Mouse (Mus musculus) retina, postnatal 1 day (tissue): ENCODE results near the gene Adam12.

Experiments used
- DNase-seq: peaks from one replicate; pipeline ENCODE4 v3.0.0-alpha.2; 2012

Adam12 gene

GRCm38 (mm10) chr7:133859548-133859947 is 372.4 kb downstream of the Adam12 start:
- DNase-seq, result no peak

DNA sequence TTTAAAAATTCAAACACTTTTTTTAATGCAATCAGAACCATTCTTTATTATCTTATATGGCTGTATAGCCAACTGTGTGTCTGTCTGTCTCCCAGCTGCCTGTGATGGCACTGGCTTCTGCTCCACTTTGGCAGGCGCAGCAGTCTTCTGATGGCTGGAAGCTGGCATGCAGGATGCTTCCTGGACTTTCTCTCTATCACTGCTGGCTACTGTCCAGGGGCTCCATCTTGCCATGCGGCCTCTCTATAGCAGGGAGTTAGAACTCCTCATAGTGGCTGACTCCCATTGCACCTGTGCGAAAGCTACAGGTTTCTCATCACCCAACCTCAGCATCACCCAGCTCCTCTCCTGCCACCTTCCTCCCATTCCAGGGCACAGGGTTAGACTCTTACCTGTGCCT is 373.4 kb downstream of the Adam12 start:
- no peak for DNase-seq

GRCm38 (mm10) chr7:133856278-133856677 is 375.7 kb downstream of the Adam12 start:
- peak; percentile 90 for DNase-seq

DNA sequence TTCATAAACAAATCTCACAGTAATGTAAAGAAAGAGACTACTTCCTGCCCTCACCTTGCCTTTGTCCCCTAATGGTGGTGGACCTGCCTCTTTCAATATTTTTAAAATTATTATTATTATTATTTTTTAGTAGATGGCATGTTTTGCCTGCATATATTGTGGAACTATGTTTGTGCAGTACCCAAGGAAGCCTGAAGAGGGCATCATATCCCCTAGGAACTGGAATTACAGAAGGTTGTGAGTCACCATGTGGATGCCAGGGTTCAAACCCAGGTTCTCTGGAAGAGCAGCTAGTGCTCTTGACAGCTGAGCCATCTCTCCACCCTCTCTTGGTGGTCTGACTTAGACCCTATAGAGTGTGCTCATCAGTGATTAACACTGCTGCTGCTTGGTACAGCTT is 381.2 kb downstream of the Adam12 start:
- DNase-seq, result no peak

GRCm38 (mm10) chr7:133848180-133848579 is 383.8 kb downstream of the Adam12 start:
- no peak for DNase-seq

DNA sequence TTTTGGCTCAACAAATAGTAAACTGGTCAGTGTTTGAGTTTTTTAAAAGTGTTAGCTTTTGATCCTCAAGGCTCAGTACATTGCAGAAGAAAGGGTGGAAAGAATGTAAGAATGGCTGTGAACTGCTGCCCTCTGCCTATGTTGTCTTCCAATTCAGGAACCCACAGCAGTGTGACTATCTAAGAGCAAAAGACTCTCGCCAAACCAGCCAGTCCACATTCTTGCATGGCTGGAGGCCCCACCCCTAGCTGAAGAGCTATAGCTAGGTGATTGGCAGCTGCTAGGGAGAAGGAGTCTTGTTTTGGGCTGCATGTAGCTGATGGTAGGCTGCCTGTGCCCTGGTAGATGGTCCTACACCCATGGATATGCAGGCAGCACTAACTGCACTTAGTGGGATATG is 384.8 kb downstream of the Adam12 start:
- no peak for DNase-seq

- no peak for DNase-seq
Measured at GRCm38 (mm10) chr7:133842079-133842478, 389.9 kb downstream of the Adam12 start.

GRCm38 (mm10) chr7:133839546-133839945 is 392.4 kb downstream of the Adam12 start:
- DNase-seq, result no peak
